Mouse (Mus musculus): Measurements from ENCODE around the gene Msl1.
A peak's percentile ranks its signal among the peaks of the same experiment; 100 is the strongest.

The Msl1 gene

GRCm38 (mm10) chr11:98795015-98795713 is at the start of gene Msl1:
Gene Msl1, plus strand, starts transcription at chr11:98795516.
- DNase-seq: peak; percentile 87

- DNase-seq: no peak
These were observed 49.1 kb upstream of the Msl1 start for GRCm38 (mm10) chr11:98745932-98746853.

GRCm38 (mm10) chr11:98746855-98747693 is 48.2 kb upstream of the Msl1 start:
- peak; percentile 88 for DNase-seq

GRCm38 (mm10) chr11:98747804-98748505 is 47.4 kb upstream of the Msl1 start:
- peak; percentile 59 for DNase-seq

GRCm38 (mm10) chr11:98748506-98749416 is 46.6 kb upstream of the Msl1 start:
- no peak for DNase-seq

GRCm38 (mm10) chr11:98749716-98750115 is 45.6 kb upstream of the Msl1 start:
- peak; percentile 60 for DNase-seq

- peak; percentile 80 for DNase-seq
These were observed 44.7 kb upstream of the Msl1 start for GRCm38 (mm10) chr11:98750351-98751201.

GRCm38 (mm10) chr11:98751221-98751782 is 44.0 kb upstream of the Msl1 start:
- DNase-seq: peak; percentile 42

- DNase-seq: peak; percentile 25
These were observed 42.7 kb upstream of the Msl1 start for GRCm38 (mm10) chr11:98752562-98753140.

GRCm38 (mm10) chr11:98753264-98753663 is 42.1 kb upstream of the Msl1 start:
- DNase-seq: no peak

GRCm38 (mm10) chr11:98754151-98754620 is 41.1 kb upstream of the Msl1 start:
- peak; percentile 39 for DNase-seq

GRCm38 (mm10) chr11:98754621-98755181 is 40.6 kb upstream of the Msl1 start:
- peak; percentile 73 for DNase-seq

GRCm38 (mm10) chr11:98755726-98756380 is 39.5 kb upstream of the Msl1 start:
- no peak for DNase-seq

GRCm38 (mm10) chr11:98756711-98757110 is 38.6 kb upstream of the Msl1 start:
- DNase-seq: no peak

- no peak for DNase-seq
These were observed 33.4 kb upstream of the Msl1 start for GRCm38 (mm10) chr11:98761939-98762338.

GRCm38 (mm10) chr11:98762756-98763501 is 32.4 kb upstream of the Msl1 start:
- no peak for DNase-seq

GRCm38 (mm10) chr11:98763502-98763861 is 31.8 kb upstream of the Msl1 start:
- no peak for DNase-seq

- DNase-seq: no peak
These were observed 31.2 kb upstream of the Msl1 start for GRCm38 (mm10) chr11:98764091-98764490.

Data from cerebellum, adult 8-10 months (tissue).